Mouse (Mus musculus): ENCODE results near the gene Uggt1. TPM values are rescaled to one million over a fixed set of nuclear protein-coding genes. Genes with fewer than 3 reads are reported as not detected.

Gene Uggt1
- polyA plus RNA-seq, 1 experiment from 2014 or later: 29.1 TPM

DNA sequence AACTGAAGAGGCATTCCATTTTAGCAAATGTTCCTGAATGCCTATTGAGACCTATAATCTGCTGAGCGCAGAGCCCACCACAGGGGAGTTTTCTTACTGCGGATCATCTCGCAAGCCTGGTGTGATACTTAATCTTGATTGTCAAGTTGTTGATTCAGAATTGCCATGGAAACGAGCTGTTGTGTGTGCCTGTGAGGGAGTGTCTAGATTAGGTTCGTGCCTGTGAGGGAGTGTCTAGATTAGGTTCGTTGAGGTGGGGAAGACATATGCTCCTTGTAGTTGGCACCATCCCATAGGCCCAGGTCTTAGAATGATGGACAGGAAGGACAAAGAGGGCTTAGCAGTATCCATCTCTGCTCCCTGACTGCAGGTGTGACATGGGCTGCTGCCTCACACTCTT is 153.3 kb downstream of the Uggt1 start:
- H3K9ac ChIP-seq (replicated peaks; ENCODE audit: low read depth): no peak overlapping the region
- ATAC-seq (no peak), DNase-seq (ENCODE audit: low spot score) (no peak)
- no peak overlapping the region for H3K4me3 ChIP-seq (ENCODE audit: low read depth, low read length)
- H3K27ac ChIP-seq (ENCODE audit: low read length): no peak overlapping the region
- no peaks in the 10 kb centered on the region for H3K9me3 ChIP-seq (ENCODE audit: low read length)
- no peaks in the 10 kb centered on the region for H3K36me3 ChIP-seq (ENCODE audit: insufficient read depth, low read length)
- TF ChIP-seq CTCF (IDR thresholded peaks at IDR 0.05) (no peak), EP300 (IDR thresholded peaks at IDR 0.05) (no peak)
- WGBS: 62% methylated on average over 6 of the region's 6 CpGs
- H3K27me3 ChIP-seq (replicated peaks; ENCODE audit: insufficient read depth, low read length): no peaks in the 10 kb centered on the region
- H3K4me1 ChIP-seq (ENCODE audit: insufficient read depth, low read depth, low read length): peaks cover 17% of the 10 kb centered on the region
- H3K4me2 ChIP-seq (replicated peaks; ENCODE audit: low read depth, low read length): no peak overlapping the region

- peak; percentile 5 for ATAC-seq
- no peaks in the 10 kb centered on the region for H3K9me3 ChIP-seq (ENCODE audit: low read length)
Observed at GRCm38 (mm10) chr1:36090722-36091110, 153.8 kb downstream of the Uggt1 start.

More at GRCm38 (mm10) chr1:36090722-36091110, 153.8 kb downstream of the Uggt1 start:
- 86% methylated on average over 4 of the region's 4 CpGs for WGBS
- no peak for TF ChIP-seq EP300 (IDR thresholded peaks at IDR 0.05)
- no peak; the same call in 1 of the 2 replicates for TF ChIP-seq CTCF (IDR thresholded peaks at IDR 0.05)
- DNase-seq (ENCODE audit: low spot score): no peak
- H3K4me1 ChIP-seq (ENCODE audit: insufficient read depth, low read depth, low read length): peaks cover 17% of the 10 kb centered on the region
- H3K9ac ChIP-seq (replicated peaks; ENCODE audit: low read depth): no peak overlapping the region
- no peak overlapping the region for H3K4me3 ChIP-seq (ENCODE audit: low read depth, low read length)
- H3K4me2 ChIP-seq (replicated peaks; ENCODE audit: low read depth, low read length): no peak overlapping the region
- no peak overlapping the region for H3K27ac ChIP-seq (ENCODE audit: low read length)
- no peaks in the 10 kb centered on the region for H3K36me3 ChIP-seq (ENCODE audit: insufficient read depth, low read length)
- no peaks in the 10 kb centered on the region for H3K27me3 ChIP-seq (replicated peaks; ENCODE audit: insufficient read depth, low read length)

Small RNAs within 50 kb of the gene (microRNA-seq; reads per million reads assigned to microRNA genes)
- 2.7 reads per million, percentile 5 among the genes with 10 or more reads in this experiment for gene Mir6897

Other genes with a start within 250 kb of the Uggt1 start
- gene Hs6st1, start 176.3 kb downstream of the Uggt1 start, polyA plus RNA-seq (2015; fragmentation: Nextera tagmentation; extraction: Ambion mirVana): 4.9 and 6.3 TPM in 2 replicates
- gene Neurl3, start 30.0 kb upstream of the Uggt1 start, polyA plus RNA-seq (2015; fragmentation: Nextera tagmentation; extraction: Ambion mirVana): 12.7 and 15.9 TPM in 2 replicates
- gene Arid5a, start 63.0 kb upstream of the Uggt1 start, polyA plus RNA-seq (2015; fragmentation: Nextera tagmentation; extraction: Ambion mirVana): 14.9 and 15.3 TPM in 2 replicates
- gene Kansl3, start 124.5 kb upstream of the Uggt1 start, polyA plus RNA-seq (2015; fragmentation: Nextera tagmentation; extraction: Ambion mirVana): 21.3 and 23.5 TPM in 2 replicates
- 0.18 and 0.26 TPM in 2 replicates for gene Fer1l5, start 127.6 kb upstream of the Uggt1 start, polyA plus RNA-seq (2015; fragmentation: Nextera tagmentation; extraction: Ambion mirVana)
- 15.9 and 25.1 TPM in 2 replicates for gene Lman2l, start 200.6 kb upstream of the Uggt1 start, polyA plus RNA-seq (2015; fragmentation: Nextera tagmentation; extraction: Ambion mirVana)
- gene Cnnm4, start 226.9 kb upstream of the Uggt1 start, polyA plus RNA-seq (2015; fragmentation: Nextera tagmentation; extraction: Ambion mirVana): 8.7 and 9.3 TPM in 2 replicates

Measured in lung, postnatal 0 days (tissue).